28 mouse cellular contexts compared by ENCODE assay signal in genomic region chr6:87394783-87395182, GRCm38 (mm10). TPM values are rescaled to one million over a fixed set of nuclear protein-coding genes. Genes with fewer than 3 reads are reported as not detected.
DNase-seq lines count a peak whose midpoint lies in the region; ATAC-seq and TF ChIP-seq lines count a peak whose summit lies in the region.
"Had no signal": no experiment of that assay in that cellular context is flagged by ENCODE, and none has a peak within 500 bp of the region (broad histone marks: within the 10 kb centered on the region; RNA-seq: fewer than 3 reads in every experiment).

No protein-coding gene starts in this region.

- peak overlapping the region; percentile 36; the same call in 1 of the 2 replicates for H3K4me2 ChIP-seq in heart, embryonic 14.5 days (ENCODE audit: low read length)
- H3K4me2 ChIP-seq in kidney, postnatal 0 days (ENCODE audit: low read length) = no peak overlapping the region
- H3K4me2 ChIP-seq in forebrain, embryonic 15.5 days (replicated peaks) = no peak overlapping the region
- H3K4me2 ChIP-seq: hindbrain, embryonic 15.5 days; intestine, embryonic 15.5 days; midbrain, embryonic 13.5 days had no signal

- no peak overlapping the region for H3K4me3 ChIP-seq in heart, embryonic 14.5 days (ENCODE audit: control insufficient read depth in 1 of 2, insufficient read depth in 1 of 2, low read depth in 1 of 2, low read length in 2 of 2)
- no peak overlapping the region for H3K4me3 ChIP-seq in kidney, postnatal 0 days (replicated peaks; ENCODE audit: low read depth, low read length)
- H3K4me3 ChIP-seq in forebrain, embryonic 15.5 days = no peak overlapping the region
- H3K4me3 ChIP-seq: hindbrain, embryonic 15.5 days; intestine, embryonic 15.5 days; midbrain, embryonic 13.5 days; myocyte had no signal

- H3K4me1 ChIP-seq in heart, embryonic 14.5 days (ENCODE audit: control insufficient read depth in 2 of 2, insufficient read depth in 2 of 2, low read length in 2 of 2) = peaks cover 11 to 15% of the 10 kb centered on the region in 2 experiments
- H3K4me1 ChIP-seq in kidney, postnatal 0 days (replicated peaks; ENCODE audit: insufficient read depth, low read length) = 0 out of 2 replicates have a peak, but pooled peaks cover 2% of the 10 kb centered on the region
- H3K4me1 ChIP-seq in forebrain, embryonic 15.5 days = no peaks in the 10 kb centered on the region
- H3K4me1 ChIP-seq: hindbrain, embryonic 15.5 days; intestine, embryonic 15.5 days had no signal

- no peak for TF ChIP-seq CTCF in kidney, postnatal 0 days (IDR thresholded peaks at IDR 0.05; ENCODE audit: low read depth)

- H3K9ac ChIP-seq in heart, embryonic 14.5 days (ENCODE audit: low read length) = no peak overlapping the region
- H3K9ac ChIP-seq in kidney, postnatal 0 days (ENCODE audit: low read depth, low read length) = no peak overlapping the region
- no peak overlapping the region for H3K9ac ChIP-seq in forebrain, embryonic 15.5 days (replicated peaks)
- H3K9ac ChIP-seq: hindbrain, embryonic 15.5 days; intestine, embryonic 15.5 days; midbrain, embryonic 13.5 days had no signal

- ATAC-seq in heart, embryonic 14.5 days (ENCODE audit: insufficient number of reproducible peaks, insufficient read depth, low FRiP score, low read depth) = no peak
- peak; percentile 66 for ATAC-seq in kidney, postnatal 0 days (replicated peaks; ENCODE audit: low FRiP score, low read depth)
- ATAC-seq in forebrain, embryonic 15.5 days (replicated peaks) = no peak
- ATAC-seq: midbrain, embryonic 13.5 days had no signal

- intact Hi-C loops in heart, postnatal 14 days (cut with DNase I) = loop anchor here (5.0 kb wide), 2 partner anchors 128 to 278 kb away; partner anchors contain the start of gene Aplf

- H3K9me3 ChIP-seq in heart, embryonic 14.5 days (ENCODE audit: control insufficient read depth, low read length) = no peaks in the 10 kb centered on the region
- H3K9me3 ChIP-seq in kidney, postnatal 0 days (replicated peaks; ENCODE audit: low read length) = no peaks in the 10 kb centered on the region
- no peaks in the 10 kb centered on the region for H3K9me3 ChIP-seq in forebrain, embryonic 15.5 days
- H3K9me3 ChIP-seq: hindbrain, embryonic 15.5 days; intestine, embryonic 15.5 days; midbrain, embryonic 13.5 days had no signal

- no peak overlapping the region for H3K27ac ChIP-seq in heart, embryonic 14.5 days (replicated peaks in 1 of 2; ENCODE audit: control insufficient read depth in 1 of 2, insufficient read depth in 1 of 2, low read depth in 2 of 2, low read length in 2 of 2)
- H3K27ac ChIP-seq in kidney, postnatal 0 days = no peak overlapping the region
- H3K27ac ChIP-seq in forebrain, embryonic 15.5 days (replicated peaks) = no peak overlapping the region
- H3K27ac ChIP-seq: hindbrain, embryonic 15.5 days; intestine, embryonic 15.5 days; midbrain, embryonic 13.5 days had no signal

- WGBS in heart, embryonic 14.5 days = 67% methylated on average over 9 of the region's 9 CpGs
- 71% methylated on average over 9 of the region's 9 CpGs for WGBS in kidney, postnatal 0 days
- 88% methylated on average over 9 of the region's 9 CpGs for WGBS in forebrain, embryonic 15.5 days

- DNase-seq in heart, postnatal 14 days = no peak
- DNase-seq in spleen, postnatal 36 days (ENCODE audit: low spot score in 2 of 2) = peak; percentile 58 to 62
- no peak for DNase-seq in spleen, postnatal 14 days (ENCODE audit: low spot score in 2 of 2)
- peak; percentile 18 for DNase-seq in kidney, postnatal 0 days (ENCODE audit: low spot score)
- DNase-seq in thymus, postnatal 36 days = peak; percentile 11 to 34
- no peak for DNase-seq in layer of hippocampus, adult 9-10 months (ENCODE audit: low spot score)
- DNase-seq: cerebellum, adult 8-10 months; gastrocnemius, postnatal 10 days; heart, adult 18-20 months; heart, postnatal 36 days; layer of hippocampus, postnatal 36 days; left cerebral cortex, postnatal 4 days; liver; lung, postnatal 10 days; right cerebral cortex, postnatal 25 days had no signal

- peaks cover 80% of the 10 kb centered on the region for H3K27me3 ChIP-seq in heart, embryonic 14.5 days (ENCODE audit: control insufficient read depth, insufficient read depth, low read length)
- H3K27me3 ChIP-seq in kidney, postnatal 0 days (ENCODE audit: insufficient read depth, low read length) = 0 out of 2 replicates have a peak, but pooled peaks cover 3% of the 10 kb centered on the region
- no peaks in the 10 kb centered on the region for H3K27me3 ChIP-seq in forebrain, embryonic 15.5 days
- H3K27me3 ChIP-seq: hindbrain, embryonic 15.5 days; intestine, embryonic 15.5 days; midbrain, embryonic 13.5 days had no signal

- no peaks in the 10 kb centered on the region for H3K36me3 ChIP-seq in heart, embryonic 14.5 days (ENCODE audit: control insufficient read depth, insufficient read depth, low read length)
- no peaks in the 10 kb centered on the region for H3K36me3 ChIP-seq in kidney, postnatal 0 days (ENCODE audit: insufficient read depth, low read length)
- H3K36me3 ChIP-seq in forebrain, embryonic 15.5 days = no peaks in the 10 kb centered on the region
- H3K36me3 ChIP-seq: hindbrain, embryonic 15.5 days; intestine, embryonic 15.5 days; midbrain, embryonic 13.5 days had no signal

RNA-seq across cellular contexts. Expression of gene Gkn3, which starts 6.0 kb away (rescaled TPM):
- 0.57 and 1.1 TPM in 2 replicates for polyA plus RNA-seq in heart, embryonic 14.5 days (2014; fragmentation: Nextera tagmentation; extraction: Ambion mirVana)
- 1 to 10 TPM; 1.1 to 1.7 TPM for total RNA-seq in heart, postnatal 14 days (2021)
- polyA plus RNA-seq in kidney, postnatal 0 days (2015; fragmentation: Nextera tagmentation; extraction: Ambion mirVana) = 0.70 and 1.0 TPM in 2 replicates
- polyA plus RNA-seq in forebrain, embryonic 15.5 days (2015; fragmentation: Nextera tagmentation; extraction: Ambion mirVana) = 0.27 TPM in 1 of 2 replicates, not detected in the other
- total RNA-seq: megakaryocyte, adult 5-6 weeks; neutrophil, adult 5-6 weeks had no signal
- polyA plus RNA-seq: forebrain, embryonic 11.5 days; liver, embryonic 16.5 days; myocyte had no signal

RNA-seq across cellular contexts. Expression of gene Gkn2, which starts 21.6 kb away (rescaled TPM):
- polyA plus RNA-seq in heart, embryonic 14.5 days (2014; fragmentation: Nextera tagmentation; extraction: Ambion mirVana) = not detected in 2 replicates
- total RNA-seq in heart, postnatal 14 days (2021) = not detected
- not detected in 2 replicates for polyA plus RNA-seq in kidney, postnatal 0 days (2015; fragmentation: Nextera tagmentation; extraction: Ambion mirVana)
- not detected in 2 replicates for polyA plus RNA-seq in forebrain, embryonic 15.5 days (2015; fragmentation: Nextera tagmentation; extraction: Ambion mirVana)
- total RNA-seq: adrenal gland, adult 18-20 months; gastrocnemius, postnatal 10 days; heart, adult 18-20 months; heart, postnatal 36 days; layer of hippocampus, adult 18-20 months; layer of hippocampus, postnatal 36 days; left cerebral cortex, postnatal 4 days; megakaryocyte, adult 5-6 weeks; neutrophil, adult 5-6 weeks had no signal
- polyA plus RNA-seq: forebrain, embryonic 11.5 days; frontal cortex, adult 2 months; hindbrain, embryonic 15.5 days; intestine, embryonic 15.5 days; liver, embryonic 16.5 days; midbrain, embryonic 13.5 days; myocyte had no signal

RNA-seq across cellular contexts. Expression of gene Bmp10, which starts 34.0 kb away (rescaled TPM):
- 6.1 and 8.3 TPM in 2 replicates for polyA plus RNA-seq in heart, embryonic 14.5 days (2014; fragmentation: Nextera tagmentation; extraction: Ambion mirVana)
- 10 to 100 TPM; 20.6 to 49.0 TPM for total RNA-seq in heart, postnatal 14 days (2021)
- polyA plus RNA-seq in kidney, postnatal 0 days (2015; fragmentation: Nextera tagmentation; extraction: Ambion mirVana) = not detected in 2 replicates
- polyA plus RNA-seq in forebrain, embryonic 15.5 days (2015; fragmentation: Nextera tagmentation; extraction: Ambion mirVana) = not detected in 2 replicates
- total RNA-seq: adrenal gland, adult 18-20 months; gastrocnemius, postnatal 10 days; layer of hippocampus, adult 18-20 months; layer of hippocampus, postnatal 36 days; megakaryocyte, adult 5-6 weeks; neutrophil, adult 5-6 weeks had no signal
- polyA plus RNA-seq: forebrain, embryonic 11.5 days; frontal cortex, adult 2 months; hindbrain, embryonic 15.5 days; intestine, embryonic 15.5 days; midbrain, embryonic 13.5 days; myocyte had no signal

RNA-seq across cellular contexts. Expression of gene Gkn1, which starts 44.0 kb away (rescaled TPM):
- not detected in 2 replicates for polyA plus RNA-seq in heart, embryonic 14.5 days (2014; fragmentation: Nextera tagmentation; extraction: Ambion mirVana)
- total RNA-seq in heart, postnatal 14 days (2021) = not detected
- polyA plus RNA-seq in kidney, postnatal 0 days (2015; fragmentation: Nextera tagmentation; extraction: Ambion mirVana) = not detected in 2 replicates
- not detected in 2 replicates for polyA plus RNA-seq in forebrain, embryonic 15.5 days (2015; fragmentation: Nextera tagmentation; extraction: Ambion mirVana)
- total RNA-seq: adrenal gland, adult 18-20 months; gastrocnemius, postnatal 10 days; heart, adult 18-20 months; heart, postnatal 36 days; layer of hippocampus, adult 18-20 months; layer of hippocampus, postnatal 36 days; left cerebral cortex, postnatal 4 days; megakaryocyte, adult 5-6 weeks; neutrophil, adult 5-6 weeks had no signal
- polyA plus RNA-seq: forebrain, embryonic 11.5 days; hindbrain, embryonic 15.5 days; liver, embryonic 16.5 days; midbrain, embryonic 13.5 days; myocyte had no signal

RNA-seq across cellular contexts. Expression of gene Antxr1, which starts 59.2 kb away (rescaled TPM):
- 5.5 and 6.5 TPM in 2 replicates for polyA plus RNA-seq in heart, embryonic 14.5 days (2014; fragmentation: Nextera tagmentation; extraction: Ambion mirVana)
- 10 to 100 TPM; 19.4 to 19.5 TPM for total RNA-seq in heart, postnatal 14 days (2021)
- polyA plus RNA-seq in kidney, postnatal 0 days (2015; fragmentation: Nextera tagmentation; extraction: Ambion mirVana) = 5.0 and 5.2 TPM in 2 replicates
- polyA plus RNA-seq in forebrain, embryonic 15.5 days (2015; fragmentation: Nextera tagmentation; extraction: Ambion mirVana) = 3.0 and 3.4 TPM in 2 replicates
- total RNA-seq: neutrophil, adult 5-6 weeks had no signal

Comparison
In these comparisons a context has a peak if more than half of its experiments do, and no peak if none do; other contexts are left out.
1. DNase-seq: peak in spleen, postnatal 36 days (2 of 2), kidney, postnatal 0 days (single experiment) and thymus, postnatal 36 days (2 of 2); none in heart, postnatal 14 days (0 of 2), spleen, postnatal 14 days (0 of 2) and layer of hippocampus, adult 9-10 months (single experiment).